Mouse (Mus musculus) bone marrow, adult 2 months (tissue): Measurements from ENCODE around the gene Ttc39a.

Experiments used
- CTCF ChIP-seq: fragments of 200-500 bp; IDR thresholded peaks from 2 replicates; pipeline ENCODE4 v1.5.1; 2011; ENCODE audit warnings: low read length, control low read depth; ENCODE audit not compliant: control insufficient read depth, insufficient read depth
- POLR2A ChIP-seq: fragments of 200-500 bp; IDR thresholded peaks from 2 replicates; pipeline ENCODE4 v1.6.1; 2011; ENCODE audit warnings: low read depth, mild to moderate bottlenecking, control low read depth, low read length, borderline replicate concordance; ENCODE audit not compliant: control insufficient read depth

DNA sequence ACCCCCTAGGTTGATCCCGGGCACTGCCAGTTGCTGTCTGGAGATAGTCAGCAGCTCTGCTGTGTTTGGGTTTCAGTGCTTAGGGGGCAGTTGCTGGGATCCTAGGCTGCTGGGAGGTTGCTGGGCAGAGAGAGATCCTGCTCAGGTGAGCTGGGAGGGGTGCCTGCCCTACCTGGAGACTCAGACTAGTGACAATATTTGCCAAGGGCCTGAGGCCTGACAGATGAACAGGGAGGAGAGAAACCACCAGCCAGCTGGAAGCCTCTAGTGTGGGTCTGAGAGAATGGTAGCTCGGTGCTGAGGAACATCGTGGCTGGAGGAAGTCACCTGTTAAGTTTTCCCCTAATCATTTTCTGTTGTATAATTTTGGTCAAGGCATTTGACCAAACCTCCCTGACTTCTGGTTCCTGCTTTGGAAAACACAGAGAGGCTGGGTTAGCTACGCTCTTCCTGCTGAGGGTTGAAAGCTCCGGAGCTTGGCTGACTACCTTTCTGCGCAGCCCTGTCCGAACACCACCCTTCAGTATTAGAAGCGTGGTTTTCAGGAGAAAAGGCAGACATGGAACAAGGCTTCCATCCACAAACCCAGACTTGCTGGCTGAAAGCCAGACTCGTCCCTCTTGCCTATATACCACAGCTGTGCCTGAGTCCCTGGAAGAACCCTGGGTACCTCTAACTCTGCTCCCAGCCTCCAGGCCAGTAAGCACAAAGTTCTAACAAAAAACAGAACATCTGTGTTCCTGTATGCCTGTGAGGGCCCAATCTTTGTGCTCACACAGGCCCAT, 1.5 kb downstream of the Ttc39a start:
- TF ChIP-seq POLR2A (no peak), CTCF (no peak)
